Mouse (Mus musculus): ENCODE measurements around the gene Pard3b. TPM values are rescaled to one million over a fixed set of nuclear protein-coding genes. Genes with fewer than 3 reads are reported as not detected.
A peak's percentile ranks its signal among the peaks of the same experiment; 100 is the strongest.

The Pard3b gene
- total RNA-seq (2021) = 1 to 10 TPM; 3.3 to 6.1 TPM

- DNase-seq (ENCODE audit: extremely low spot score in 1 of 2, low spot score in 1 of 2) = peak; percentile 33 to 41
Measured at GRCm38 (mm10) chr1:61638347-61639111, at the start of gene Pard3b. Gene Pard3b, plus strand, starts transcription at chr1:61638824.

GRCm38 (mm10) chr1:61616176-61616575, 22.4 kb upstream of the Pard3b start:
- no peak for DNase-seq (ENCODE audit: extremely low spot score in 1 of 2, low spot score in 1 of 2)

GRCm38 (mm10) chr1:61620651-61621050, 18.0 kb upstream of the Pard3b start:
- DNase-seq (ENCODE audit: extremely low spot score in 1 of 2, low spot score in 1 of 2) = no peak

DNA sequence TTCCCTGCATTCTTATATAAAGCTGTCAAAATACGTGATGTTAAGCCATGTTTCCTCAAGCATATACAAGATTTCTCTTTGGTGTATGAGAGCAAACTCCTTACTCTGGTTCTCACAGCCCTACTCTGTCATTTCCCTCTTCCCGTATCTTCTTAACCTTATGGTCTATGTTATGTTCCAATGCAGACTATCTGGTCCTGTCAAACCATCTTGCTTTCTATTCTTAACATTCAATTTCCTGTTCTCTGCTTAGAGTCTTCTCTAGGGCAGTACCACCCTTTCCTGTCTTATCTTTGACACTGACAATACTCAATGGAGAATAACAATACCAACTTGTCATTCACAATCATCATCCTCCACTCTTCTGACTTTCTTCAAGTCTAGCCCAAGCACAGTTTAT, 8.8 kb upstream of the Pard3b start:
- no peak for DNase-seq (ENCODE audit: extremely low spot score in 1 of 2, low spot score in 1 of 2)

DNA sequence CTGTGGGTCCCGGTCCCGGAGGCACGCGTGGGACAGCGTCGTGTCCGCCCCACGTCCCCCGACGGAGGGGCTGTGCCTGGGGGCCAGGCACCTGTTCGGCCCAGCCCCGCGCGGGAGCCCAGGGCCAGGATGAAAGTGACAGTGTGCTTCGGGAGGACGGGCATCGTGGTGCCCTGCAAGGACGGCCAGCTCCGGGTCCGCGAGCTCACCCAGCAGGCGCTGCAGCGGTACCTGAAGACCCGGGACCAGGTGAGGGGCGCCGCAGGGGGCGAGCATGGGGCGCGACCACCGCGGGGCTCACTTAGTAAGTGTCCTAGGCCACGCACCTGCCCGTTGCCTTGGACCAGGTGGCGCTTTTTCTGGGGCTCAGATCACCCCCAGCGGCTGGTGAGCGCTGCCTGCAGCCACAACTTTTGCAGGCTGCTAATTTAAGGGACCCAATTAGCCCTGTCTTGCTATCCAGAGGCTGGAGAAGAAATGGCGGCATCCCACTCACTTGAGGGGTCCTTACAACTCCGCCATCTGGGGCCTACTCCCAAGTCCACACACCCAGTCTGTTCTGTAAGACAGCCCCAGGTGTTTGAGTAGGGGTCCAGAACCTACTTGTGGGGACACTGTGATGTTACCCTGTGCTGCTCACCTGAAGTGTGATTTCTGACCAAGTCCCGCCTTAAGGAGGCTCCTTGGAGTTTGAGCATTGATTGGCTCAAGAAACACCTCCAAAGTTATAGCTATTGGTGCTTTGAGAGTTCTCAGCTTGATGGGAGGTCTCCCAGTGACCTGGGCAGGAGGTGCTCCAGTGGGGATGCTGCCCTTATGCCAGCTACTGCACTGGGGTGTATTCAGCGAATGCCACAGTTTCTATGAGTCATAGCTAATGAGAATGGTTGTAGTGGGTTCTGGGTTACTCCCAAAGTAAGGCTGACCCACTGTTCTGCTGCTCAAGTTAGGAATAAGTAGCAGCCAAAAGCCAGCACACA, 780 bp downstream of the Pard3b start:
- DNase-seq (ENCODE audit: extremely low spot score in 1 of 2, low spot score in 1 of 2) = peak in 1 of 2 experiments; percentile 10

GRCm38 (mm10) chr1:61641880-61642279, 3.3 kb downstream of the Pard3b start:
- DNase-seq (ENCODE audit: extremely low spot score in 1 of 2, low spot score in 1 of 2) = no peak

DNA sequence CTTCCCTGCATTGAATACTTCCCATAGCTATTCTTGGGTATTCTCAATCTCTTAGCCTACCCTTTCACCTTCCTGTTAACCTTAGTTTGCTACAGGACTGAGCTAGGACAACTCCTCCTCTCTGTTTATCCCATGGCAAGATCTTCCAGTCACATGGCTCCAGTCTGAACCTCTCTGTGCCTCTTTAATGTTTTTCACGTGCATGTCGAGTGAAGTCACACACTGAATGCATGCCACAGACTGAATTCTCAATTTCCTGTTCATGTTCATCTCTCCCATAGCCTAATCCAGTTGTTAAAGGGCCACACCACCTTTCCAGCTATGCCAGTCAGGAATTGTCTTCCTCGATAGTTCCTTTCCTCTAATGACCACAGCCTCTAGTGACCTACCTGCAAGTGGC, 6.4 kb downstream of the Pard3b start:
- DNase-seq (ENCODE audit: extremely low spot score in 1 of 2, low spot score in 1 of 2) = no peak

- no peak for DNase-seq (ENCODE audit: extremely low spot score in 1 of 2, low spot score in 1 of 2)
Measured at GRCm38 (mm10) chr1:61649964-61650363, 11.3 kb downstream of the Pard3b start.

DNA sequence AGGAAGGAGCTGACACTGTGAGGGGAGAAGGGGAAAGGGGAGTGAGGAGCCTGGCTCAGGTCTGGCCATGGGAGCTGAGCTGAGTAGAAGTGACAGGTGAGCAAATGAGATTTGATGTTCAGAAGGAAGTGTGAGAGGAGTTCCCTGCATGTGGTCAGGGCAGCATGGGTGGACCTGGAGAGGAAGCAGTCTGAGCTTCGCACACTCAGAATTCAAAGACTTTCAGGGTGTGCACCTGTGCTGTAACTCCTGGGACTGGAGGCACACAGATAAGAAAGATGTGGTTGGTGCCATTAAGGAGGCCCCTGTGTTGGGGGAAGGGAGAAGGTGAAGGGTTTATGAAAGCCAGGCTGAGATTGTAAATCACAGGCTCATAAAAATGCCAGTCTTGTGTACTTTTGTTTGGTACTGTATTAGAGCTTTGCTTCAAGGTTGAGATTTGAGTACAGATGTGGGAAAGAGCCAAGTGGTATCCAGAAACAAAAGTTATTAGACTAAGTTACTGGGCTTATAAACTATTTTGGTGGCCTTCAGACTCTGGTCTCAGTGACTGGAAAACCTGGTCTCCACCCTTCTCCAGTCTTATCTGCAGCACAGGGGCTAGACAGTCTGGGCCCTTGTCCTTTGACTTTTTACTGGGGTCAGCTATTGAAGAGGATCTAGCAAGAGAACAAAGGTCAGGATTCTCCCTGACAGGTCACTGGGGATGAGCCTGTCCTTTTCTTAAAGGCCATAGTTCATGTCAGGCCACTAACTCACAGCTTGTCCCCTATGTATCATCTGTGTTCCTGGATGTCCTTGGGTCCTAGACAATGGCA, 13.0 kb downstream of the Pard3b start:
- DNase-seq (ENCODE audit: extremely low spot score in 1 of 2, low spot score in 1 of 2) = no peak

DNA sequence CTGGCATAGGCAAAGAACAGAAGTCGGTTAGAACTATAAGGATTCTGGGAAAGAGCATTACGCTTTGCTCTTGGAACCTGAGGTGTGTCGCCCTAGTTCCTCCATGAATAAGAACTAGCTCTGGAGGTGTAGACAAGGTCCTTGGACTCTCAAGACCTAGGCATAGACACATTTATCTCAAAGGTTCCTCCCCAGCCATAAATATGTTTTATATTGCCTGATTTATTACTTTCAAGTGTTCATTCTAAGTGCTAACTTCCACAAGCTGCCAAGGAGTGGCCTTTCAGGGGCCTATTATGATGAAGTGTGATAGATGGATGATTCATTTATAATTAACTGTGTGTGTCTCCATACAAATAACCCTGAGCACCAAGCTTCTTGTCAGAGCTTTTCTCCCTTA, 19.1 kb downstream of the Pard3b start:
- DNase-seq (ENCODE audit: extremely low spot score in 1 of 2, low spot score in 1 of 2) = no peak

GRCm38 (mm10) chr1:61659931-61660330, 21.3 kb downstream of the Pard3b start:
- no peak for DNase-seq (ENCODE audit: extremely low spot score in 1 of 2, low spot score in 1 of 2)

- no peak for DNase-seq (ENCODE audit: extremely low spot score in 1 of 2, low spot score in 1 of 2)
Measured at GRCm38 (mm10) chr1:61685221-61685814, 46.7 kb downstream of the Pard3b start.

GRCm38 (mm10) chr1:61685921-61686320, 47.3 kb downstream of the Pard3b start:
- DNase-seq (ENCODE audit: extremely low spot score in 1 of 2, low spot score in 1 of 2) = no peak

DNA sequence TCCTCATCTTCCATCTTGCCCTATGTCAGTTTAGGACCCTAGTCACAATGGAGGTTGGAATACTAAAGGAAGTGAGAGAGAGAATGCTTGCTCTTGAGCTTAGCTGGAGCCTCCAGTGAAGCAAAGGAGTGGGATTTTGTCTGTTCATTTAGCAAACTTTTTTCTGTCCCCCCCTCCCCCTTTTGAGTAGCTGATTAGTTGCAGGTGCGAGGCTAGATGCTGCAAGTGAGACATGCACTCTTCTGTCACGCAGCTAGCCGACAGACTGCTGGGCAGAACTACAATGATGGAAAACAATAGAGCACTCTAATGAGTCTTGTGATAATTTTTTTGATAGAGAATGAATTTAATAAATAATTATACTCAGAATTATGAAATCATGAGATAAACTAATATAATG, 49.7 kb downstream of the Pard3b start:
- DNase-seq (ENCODE audit: extremely low spot score in 1 of 2, low spot score in 1 of 2) = no peak

DNA sequence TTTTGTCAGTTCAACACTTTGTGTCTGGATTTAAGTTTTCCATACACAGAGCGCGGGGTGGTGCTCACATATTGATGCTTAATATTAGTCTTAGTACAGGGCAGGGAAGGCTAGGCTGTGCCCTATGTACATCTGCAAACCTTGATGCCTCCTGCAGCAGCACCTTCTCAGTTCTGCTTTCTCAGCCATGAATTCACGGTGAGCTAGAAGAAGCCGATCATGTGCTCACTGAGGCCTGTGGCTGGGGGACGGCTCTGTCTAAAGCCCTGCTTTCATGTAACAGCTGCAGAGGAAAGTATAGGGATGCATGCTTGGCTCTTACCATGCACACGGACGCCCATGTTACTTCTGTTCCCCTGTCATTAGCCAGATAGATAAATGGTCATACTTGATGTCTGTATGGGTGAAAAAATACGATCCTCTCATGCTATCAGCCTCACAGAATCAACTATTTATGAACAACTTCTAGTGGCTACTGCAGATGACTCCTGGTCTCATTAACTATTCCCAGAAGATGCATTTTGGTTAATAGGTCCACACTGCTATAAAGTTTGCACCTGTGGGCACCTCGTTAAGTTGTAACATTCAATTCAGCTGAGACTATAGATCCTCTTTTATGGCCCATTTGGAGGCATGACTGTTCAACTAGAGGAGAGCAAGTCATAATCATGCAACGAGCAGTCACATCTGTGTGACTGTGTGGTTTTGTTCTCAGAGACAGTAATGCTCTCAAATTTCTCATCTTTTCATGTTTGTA, 60.0 kb downstream of the Pard3b start:
- no peak for DNase-seq (ENCODE audit: extremely low spot score in 1 of 2, low spot score in 1 of 2)

DNA sequence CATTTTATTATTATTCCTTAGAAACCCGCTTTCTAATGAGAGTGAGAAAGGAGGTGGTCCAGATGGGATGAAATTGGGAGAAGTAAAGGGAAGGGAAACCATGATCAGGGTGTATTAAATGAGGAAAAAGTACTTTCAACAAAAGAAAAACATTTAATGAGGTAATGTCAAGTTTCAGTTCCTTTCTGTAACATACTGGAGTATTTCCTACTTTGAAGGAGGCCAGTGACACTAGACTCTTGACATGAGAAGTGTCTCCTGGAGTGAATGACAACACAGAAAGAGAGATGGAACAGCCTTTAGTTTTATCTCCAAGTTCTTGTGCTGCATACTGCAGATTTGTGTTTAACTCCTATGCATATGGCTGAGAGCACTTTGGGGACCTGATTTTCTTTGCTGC, 71.2 kb downstream of the Pard3b start:
- DNase-seq (ENCODE audit: extremely low spot score in 1 of 2, low spot score in 1 of 2) = no peak

GRCm38 (mm10) chr1:61711523-61711922, 72.9 kb downstream of the Pard3b start:
- DNase-seq (ENCODE audit: extremely low spot score in 1 of 2, low spot score in 1 of 2) = no peak

GRCm38 (mm10) chr1:61729654-61730053, 91.0 kb downstream of the Pard3b start:
- DNase-seq (ENCODE audit: extremely low spot score in 1 of 2, low spot score in 1 of 2) = no peak

DNA sequence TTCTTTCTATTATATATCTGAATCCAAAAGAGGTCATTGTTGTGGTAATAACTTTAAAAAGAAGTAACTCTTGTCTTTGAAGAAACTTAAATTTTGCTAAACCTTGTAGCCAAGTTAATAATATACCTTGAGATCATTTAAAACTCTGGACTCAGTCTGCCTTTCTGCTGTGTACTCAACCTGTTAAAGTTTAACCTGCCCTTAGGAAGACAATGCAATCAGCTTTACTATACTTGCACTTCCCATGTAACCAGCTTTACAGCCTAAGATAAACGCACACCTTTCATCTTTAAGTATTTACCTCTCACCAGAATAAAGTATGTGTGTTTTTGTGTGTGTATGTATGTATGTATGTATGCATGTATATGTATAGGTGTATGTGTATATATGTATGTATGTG, 97.9 kb downstream of the Pard3b start:
- no peak for DNase-seq (ENCODE audit: extremely low spot score in 1 of 2, low spot score in 1 of 2)
